Mouse (Mus musculus) cerebellum, adult 11 months (tissue): Measurements from ENCODE around the gene Srms.

Experiments used
- DNase-seq: peaks from one replicate; pipeline ENCODE4 v3.0.0; 2022

Srms gene

GRCm38 (mm10) chr2:181159091-181159514, 53.9 kb downstream of the Srms start:
- peak; percentile 85 for DNase-seq

GRCm38 (mm10) chr2:181158471-181158870, 54.5 kb downstream of the Srms start:
- DNase-seq = peak; percentile 20

- peak; percentile 28 for DNase-seq
These were observed 55.2 kb downstream of the Srms start for GRCm38 (mm10) chr2:181157716-181158302.

GRCm38 (mm10) chr2:181157180-181157579, 55.8 kb downstream of the Srms start:
- DNase-seq = no peak

- DNase-seq = peak; percentile 85
These were observed 56.5 kb downstream of the Srms start, which contains the start of gene Eef1a2 for GRCm38 (mm10) chr2:181156248-181157121. Eef1a2 (minus strand) TSS chr2:181157014.

GRCm38 (mm10) chr2:181155801-181156200, 57.2 kb downstream of the Srms start:
- DNase-seq = peak; percentile 75
